Mouse (Mus musculus) monocyte, adult 2 months (primary cell): ENCODE results near the gene Olfr462.

Experiments
- DNase-seq, 2 experiments: peaks; one replicate each; pipeline ENCODE4 v3.0.0; 2022; ENCODE audit warnings: low spot score in 2 of 2, low read depth in 1 of 2

Olfr462 gene

DNA sequence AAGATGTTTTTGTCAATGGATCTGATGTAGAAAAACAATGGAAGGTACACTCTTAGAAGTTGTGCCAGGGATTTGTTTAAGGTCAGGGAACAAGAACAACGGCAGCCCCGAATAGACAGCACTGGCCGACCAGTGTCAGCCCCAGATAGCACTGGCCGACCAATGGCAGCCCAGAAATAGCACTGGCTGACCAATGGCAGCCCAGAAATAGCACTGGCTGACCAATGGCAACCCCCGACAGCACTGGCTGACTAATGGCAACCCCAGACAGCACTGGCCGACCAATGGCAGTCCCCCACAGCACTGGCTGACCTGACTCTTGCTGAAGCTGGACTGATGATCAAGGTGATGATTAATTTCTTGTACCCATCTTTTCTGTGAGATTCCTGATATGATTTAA lies 44.2 kb downstream of the Olfr462 start:
- DNase-seq: no peak

DNA sequence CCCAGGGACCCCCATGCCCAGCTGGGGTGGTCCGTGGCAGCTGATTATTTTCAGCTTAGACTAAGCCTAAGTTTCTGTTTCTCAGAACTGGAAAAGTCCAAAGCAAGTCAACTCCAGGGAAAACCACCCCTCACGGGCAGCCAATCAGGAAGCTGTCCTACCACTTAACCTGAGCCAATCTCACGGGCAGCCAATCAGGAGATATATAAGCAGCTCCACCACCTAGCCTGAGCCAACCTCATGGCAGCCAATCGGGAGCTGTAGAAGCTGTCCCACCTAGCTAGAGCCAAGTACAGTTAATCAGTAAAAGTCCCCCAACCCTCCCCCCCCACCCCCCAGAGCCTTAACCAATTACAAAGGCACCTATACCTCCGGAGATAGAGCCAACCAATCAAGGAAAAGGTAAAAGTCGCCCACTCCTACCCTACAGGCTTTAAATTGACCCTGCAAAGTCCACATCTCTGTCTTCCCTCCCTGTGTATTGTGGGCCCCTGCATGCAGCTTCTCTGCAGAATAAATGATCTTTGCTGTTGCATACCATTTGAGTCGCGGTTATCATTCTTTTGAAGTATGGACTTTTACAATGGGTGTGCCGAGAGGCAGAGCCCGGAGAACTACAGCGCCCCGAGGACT lies 45.0 kb downstream of the Olfr462 start:
- DNase-seq: no peak

DNA sequence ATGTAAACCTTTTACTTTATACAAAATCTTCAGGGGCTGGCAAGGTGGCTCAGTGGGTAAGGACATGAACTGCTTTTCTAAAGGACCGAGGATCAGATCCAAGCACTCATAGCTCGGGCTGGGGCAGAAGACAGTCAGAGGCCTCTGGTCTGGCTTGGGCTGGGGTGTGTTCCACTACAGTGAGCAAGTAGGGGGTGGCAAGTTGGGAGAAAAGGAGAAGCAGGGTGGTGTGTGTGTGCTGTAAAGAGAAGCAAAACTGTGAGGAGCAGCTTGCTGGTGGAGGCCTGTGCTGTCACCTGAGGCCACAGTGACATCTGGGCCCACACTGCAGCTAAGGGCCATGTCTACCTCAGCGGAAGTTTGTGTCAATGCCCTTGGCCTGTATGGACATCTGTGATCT lies 50.6 kb downstream of the Olfr462 start:
- no peak for DNase-seq

DNA sequence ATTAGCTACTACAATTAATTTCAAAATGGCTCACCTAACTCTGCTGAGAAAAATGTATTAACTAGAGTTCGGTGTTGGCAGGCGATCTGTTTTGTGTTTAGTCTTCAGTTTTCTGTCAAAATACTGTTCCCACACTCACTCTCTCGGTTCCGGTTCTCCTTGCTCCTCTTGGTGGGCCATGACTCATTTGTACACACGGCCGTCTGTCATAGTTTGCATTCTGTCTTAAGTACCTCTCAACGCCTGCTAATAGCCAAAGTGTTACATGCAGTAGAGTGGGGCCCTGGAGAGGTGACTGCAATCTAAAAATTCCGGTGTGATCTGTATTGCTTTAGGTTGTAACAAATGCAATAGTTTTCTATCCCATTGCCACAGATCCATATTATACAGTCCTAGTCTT lies 51.4 kb downstream of the Olfr462 start:
- no peak for DNase-seq
